Mouse (Mus musculus) heart, postnatal 36 days (tissue): Measurements from ENCODE around the gene Cyp2d34. TPM values are rescaled to one million over a fixed set of nuclear protein-coding genes. Genes with fewer than 3 reads are reported as not detected.

Experiments used
- DNase-seq, 2 experiments: peaks; one replicate each; pipeline ENCODE4 v3.0.0; 2021 to 2022
- intact Hi-C: fragments of 180-260 bp; cut with DNase I; formaldehyde crosslinking; loops from one replicate; pipeline ENCODE4 v1.15.1; 2025
- microRNA-seq, 2 experiments: library from miRNA; unstranded; fragments of <30 nt; microRNA quantifications; one replicate each; pipeline ENCODE4 v1.2.0; 2021; ENCODE audit warnings: borderline number of aligned reads in 2 of 2
- total RNA-seq, 2 experiments: library from RNA; stranded (reverse); gene quantifications; 2 replicates each; pipeline ENCODE4 v1.2.3; 2021

Cyp2d34 gene
- not detected for total RNA-seq

DNA sequence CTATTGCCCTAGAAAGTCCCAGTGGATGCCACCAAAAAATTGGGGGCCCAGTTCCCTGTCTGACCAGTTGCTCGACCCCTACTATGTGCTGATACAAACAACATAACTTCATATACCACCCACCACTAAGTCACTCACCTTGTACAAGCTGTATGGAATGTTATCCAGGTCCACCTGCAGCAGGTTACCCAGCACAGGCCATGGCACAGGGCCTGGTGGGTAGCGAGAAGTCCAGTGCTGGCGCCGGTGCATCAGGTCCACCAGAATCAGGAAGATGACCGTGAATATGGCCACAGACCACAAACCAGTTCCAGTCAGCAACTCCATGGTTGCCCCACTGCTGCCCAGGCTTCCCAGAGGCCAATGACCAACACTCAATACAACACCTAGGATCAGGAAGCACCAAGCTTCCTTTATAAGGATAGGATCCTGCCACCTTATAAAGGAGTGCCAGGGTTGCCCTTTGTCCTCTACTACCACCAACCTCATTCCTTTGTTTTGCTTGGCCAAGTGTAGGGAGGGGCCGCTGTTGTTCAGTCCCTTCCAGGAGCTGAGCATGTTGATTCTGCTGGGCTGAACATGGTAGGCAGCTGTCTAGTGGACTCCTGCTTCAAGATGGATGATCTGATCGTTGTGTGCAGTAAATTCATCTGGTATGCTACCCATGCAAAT is at the start of gene Cyp2d34:
Gene Cyp2d34, minus strand, starts transcription at position 416 of the 672 bp plus-strand sequence.
- no peak for DNase-seq
- intact Hi-C loops, result no loop called here

DNA sequence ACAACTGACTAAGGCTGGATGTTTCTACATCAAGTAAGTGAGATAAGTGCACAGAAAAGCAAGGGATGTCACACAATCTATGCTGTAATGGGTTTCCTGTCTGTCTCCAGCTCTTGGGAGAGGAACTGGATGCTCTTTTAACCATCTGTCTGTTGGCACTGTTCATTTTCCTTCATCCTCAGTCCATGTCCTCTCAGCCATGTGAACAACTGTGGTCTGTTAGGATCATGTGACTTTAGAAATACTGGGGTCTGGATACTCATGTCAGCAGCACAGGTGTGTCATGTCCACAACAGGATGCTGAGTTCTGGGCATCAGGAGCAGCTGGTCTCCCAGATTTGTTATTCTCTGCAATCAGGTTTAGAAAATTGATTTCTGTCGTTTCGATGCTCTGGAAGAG is 35.6 kb upstream of the Cyp2d34 start:
- no peak for DNase-seq
- intact Hi-C loops, result no loop called here

DNA sequence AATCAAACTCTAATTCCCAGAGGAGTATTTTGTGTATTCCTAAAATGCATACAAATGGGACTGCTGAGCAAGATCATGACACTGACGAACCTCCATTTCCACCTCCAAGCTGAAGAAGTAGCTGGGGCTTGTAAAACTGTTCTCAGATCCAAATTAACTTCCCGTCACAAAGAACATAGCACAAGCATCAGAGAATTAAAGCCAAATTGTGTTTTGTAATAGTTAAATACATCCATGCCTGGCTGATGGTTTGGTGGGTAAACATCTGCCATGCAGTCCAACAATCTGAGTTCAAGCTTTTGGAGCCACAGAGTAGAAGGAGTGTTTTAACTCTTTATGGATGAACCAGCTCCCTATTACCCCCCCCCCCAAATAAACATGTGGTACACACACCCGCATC is 23.6 kb upstream of the Cyp2d34 start:
- no peak for DNase-seq
- intact Hi-C loops, result no loop called here

DNA sequence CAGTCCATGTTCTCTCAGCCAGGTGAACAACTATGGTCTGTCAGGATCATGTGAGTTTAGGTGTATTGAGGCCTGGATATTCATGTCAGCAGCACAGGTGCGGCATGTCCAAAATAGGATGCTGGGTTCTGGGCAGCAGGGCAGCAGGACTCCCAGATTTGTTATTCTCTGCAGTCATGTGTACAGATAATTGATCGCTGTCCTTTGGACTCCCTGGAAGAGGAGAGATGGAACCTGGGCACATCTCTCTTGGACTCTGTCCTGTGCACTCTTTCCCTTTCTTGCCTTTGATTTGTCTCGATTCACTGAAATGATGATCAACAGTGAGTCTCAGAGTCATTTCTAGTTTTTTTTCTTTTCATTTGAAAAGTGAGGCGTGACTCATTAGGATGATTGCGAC is 23.0 kb upstream of the Cyp2d34 start:
- intact Hi-C loops, result no loop called here
- DNase-seq, result no peak

DNA sequence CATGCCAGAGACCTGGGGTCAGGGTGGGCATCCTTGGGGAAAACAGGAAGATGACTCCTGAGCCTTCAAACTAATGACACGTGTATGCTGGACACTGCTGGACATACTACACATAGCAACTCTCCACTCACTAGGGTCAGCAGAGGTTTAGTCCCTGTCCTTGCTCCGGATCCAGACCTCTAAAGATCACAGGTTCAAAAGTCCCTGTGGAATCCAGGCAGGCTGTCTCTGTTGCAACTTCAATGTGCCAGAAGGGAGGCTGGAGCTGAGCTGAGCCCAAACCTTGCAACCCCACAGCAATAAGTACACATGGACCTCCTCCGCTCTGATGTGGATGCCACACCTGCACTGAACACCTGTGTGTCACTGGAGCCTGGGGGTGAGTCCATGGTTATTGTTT is 22.0 kb upstream of the Cyp2d34 start:
- intact Hi-C loops, result no loop called here
- DNase-seq, result no peak

DNA sequence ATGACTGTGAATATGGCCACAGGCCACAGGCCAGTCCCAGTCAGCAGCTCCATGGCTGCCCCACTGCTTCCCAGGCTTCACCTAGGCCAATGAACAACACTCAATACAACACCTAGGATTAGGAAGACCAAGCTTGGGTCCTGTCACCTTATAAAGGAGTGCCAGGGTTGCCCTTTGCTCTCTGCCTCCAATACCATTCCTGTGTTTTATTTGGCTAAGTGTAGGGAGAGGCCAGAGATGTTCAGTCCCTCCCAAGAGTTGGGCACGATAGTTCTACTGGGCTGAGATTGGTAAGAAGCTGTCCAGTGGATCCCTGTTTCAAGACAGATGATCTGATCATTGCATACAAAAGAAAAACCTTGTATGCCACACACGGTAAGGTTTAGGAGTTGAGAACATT is 21.2 kb upstream of the Cyp2d34 start:
- no peak for DNase-seq
- intact Hi-C loops, result no loop called here

DNA sequence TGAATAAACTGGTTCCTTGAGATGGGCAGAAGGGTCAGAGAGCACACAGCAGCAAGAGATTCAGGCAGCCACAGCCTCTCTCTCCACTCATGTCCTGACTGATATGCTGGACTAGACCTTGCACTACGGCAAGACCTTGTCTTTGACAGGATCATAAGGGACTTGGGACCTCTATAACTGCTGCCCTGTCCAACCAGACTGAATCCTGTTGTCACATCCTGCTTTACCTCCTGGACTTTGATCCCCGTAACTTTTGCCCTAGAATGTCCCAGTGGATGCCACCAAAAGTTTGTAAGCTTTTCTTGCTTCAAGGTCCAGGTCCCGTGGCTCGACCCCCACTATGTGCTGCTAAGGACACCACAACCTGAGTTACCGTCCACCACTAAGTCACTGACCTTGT is 20.6 kb upstream of the Cyp2d34 start:
- intact Hi-C loops, result no loop called here
- no peak for DNase-seq

DNA sequence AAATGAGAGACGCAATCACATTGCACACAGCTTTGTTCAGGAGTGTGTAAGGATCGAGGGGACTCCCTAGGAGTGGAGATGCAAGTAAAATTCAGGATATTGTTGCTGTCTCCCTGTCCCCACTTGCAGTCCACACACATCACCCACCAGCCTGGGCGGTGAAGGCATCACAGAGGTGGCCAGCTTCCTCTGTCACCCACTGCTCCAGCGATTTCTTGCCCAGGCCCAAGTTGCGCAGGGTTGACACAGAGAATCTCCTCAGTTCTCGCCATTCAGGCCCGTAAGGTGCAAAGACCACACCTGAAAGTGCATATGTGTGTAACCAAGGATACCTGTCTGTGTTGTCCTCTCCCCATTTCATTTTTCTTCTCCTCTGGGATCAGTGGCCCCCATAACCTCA is 19.5 kb upstream of the Cyp2d34 start:
- intact Hi-C loops, result no loop called here
- DNase-seq, result no peak

DNA sequence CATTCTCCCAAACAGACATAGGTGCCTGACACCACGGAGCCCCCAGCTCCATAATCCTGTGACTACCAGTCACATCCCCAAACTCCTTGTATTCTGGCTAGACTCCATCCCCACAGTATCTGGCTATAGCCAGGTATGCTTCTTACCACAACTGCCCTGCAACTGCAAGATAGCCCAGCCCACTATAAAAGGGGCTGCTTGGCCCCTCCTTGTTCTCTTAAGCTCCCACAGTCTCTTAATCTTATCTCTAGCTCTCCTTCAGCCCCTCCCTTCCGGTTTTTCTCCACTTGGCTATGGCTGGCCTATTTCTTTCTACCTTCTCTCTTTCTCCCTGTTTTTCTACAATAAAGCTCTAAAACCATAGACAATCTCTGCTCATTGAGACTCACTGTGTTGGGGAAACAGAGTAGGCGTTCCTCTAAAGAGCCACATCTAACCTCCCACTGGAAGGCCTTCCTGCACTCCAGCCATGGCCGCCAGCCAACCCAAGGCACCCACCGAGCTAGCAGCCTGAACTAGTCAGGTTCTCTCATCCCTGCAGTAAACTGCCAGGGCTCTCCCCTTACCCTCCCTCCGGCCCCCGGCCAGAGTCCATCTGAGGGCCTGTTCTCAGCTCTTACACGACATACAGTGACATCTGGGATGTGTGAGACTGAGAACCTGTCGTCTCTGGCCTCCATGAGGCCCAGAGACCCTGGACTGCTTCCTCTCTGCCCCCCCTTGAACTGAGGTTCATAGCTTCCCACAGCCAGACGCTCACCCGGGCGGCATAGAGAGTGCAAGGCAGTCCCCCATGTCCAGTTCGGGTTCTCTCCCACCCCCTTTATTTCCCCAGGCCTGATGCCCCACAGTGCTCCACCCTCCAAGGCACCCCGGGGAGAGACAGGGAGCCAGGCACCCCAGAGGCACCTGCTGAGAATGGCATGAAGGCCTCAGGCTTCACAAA is 16.7 kb upstream of the Cyp2d34 start:
- DNase-seq, result no peak
- intact Hi-C loops, result no loop called here

DNA sequence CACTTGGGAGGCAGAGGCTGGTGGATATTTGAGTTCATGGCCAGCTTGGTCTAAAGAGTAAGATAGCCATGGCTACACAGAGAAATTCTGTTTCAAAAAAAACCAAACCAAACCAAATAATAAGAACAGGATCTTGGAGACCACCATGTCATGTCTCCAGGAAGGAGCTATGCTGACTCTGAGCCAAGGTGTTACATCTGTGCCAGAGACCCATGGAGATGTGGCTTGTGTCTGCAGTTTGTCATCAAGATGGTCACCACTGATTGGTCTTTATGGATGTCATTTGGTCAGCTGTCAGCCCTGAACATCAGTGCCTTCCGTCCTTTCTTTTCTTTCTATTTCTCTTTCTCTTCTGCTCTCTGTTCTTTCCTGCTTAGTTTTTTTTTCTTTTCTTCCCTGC is 14.2 kb upstream of the Cyp2d34 start:
- DNase-seq, result no peak
- intact Hi-C loops, result no loop called here

DNA sequence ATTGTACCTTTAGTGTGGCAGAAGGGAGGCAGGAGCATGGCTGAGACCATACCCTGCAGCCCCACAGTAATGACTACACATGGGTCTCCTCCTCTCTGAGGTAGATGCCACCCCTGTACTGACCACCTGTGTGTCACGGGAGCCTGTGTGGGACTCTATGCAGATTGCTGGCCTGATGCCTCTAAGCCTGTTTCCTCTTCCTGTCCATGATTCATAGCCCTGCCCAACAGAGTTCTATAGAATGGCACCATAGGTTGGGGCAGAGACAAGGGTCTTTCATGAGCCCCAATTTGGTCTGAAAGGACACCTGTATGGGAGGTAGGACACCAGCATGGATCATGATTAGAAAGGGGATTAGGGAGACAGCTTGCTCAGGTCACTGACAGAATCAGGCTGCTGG is 1.2 kb upstream of the Cyp2d34 start:
- intact Hi-C loops, result no loop called here
- no peak for DNase-seq

DNA sequence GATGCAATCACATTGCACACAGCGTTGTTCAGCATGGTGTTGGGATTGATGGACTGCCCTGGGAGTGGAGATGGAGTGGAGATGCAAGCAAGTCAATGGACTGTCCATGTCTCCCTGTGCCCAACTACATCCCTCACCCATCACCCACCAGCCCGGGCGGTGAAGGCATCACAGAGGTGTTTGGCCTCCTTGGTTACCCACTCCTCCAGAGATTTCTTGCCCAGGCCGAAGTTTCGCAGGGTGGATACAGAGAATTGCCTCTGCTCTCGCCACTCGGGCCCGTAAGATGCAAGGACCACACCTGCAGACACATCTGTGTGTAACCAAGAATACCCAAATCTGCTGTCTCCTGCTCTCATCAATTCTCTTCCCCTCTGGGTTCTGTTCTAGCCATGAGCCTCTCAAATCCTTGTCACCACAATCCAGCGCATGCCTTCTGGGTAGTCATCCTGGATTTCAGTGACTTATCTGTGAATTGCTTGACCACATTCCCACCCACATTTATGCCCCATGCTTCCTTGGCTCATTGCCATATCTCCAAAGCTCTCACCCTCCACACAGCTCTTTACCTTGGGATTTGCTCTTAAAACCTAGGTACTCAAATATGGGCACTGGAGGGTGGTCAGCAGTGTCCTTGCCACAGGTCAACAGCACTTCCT is 2.3 kb downstream of the Cyp2d34 start:
- intact Hi-C loops, result no loop called here
- DNase-seq, result no peak

DNA sequence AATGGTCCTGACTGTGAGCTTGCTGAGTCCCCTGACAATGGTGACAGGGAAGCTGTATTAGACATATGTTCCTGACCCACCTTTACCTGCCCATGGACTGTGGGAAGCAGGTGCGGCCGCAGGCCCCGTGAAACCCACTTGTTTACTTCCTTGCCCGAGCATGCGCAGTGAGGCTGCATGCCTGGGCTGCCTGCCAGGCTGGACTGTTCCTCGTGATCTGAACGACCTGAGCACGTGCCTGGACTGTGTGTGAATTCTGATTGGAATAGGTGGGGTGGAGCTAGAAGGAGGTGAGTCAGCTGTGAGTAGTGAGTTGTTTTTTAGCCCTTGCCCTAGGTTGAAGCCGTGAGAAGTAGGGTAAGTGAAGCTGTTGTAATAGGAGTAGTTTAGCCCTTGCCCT is 38.1 kb downstream of the Cyp2d34 start:
- no peak for DNase-seq
- intact Hi-C loops, result no loop called here

DNA sequence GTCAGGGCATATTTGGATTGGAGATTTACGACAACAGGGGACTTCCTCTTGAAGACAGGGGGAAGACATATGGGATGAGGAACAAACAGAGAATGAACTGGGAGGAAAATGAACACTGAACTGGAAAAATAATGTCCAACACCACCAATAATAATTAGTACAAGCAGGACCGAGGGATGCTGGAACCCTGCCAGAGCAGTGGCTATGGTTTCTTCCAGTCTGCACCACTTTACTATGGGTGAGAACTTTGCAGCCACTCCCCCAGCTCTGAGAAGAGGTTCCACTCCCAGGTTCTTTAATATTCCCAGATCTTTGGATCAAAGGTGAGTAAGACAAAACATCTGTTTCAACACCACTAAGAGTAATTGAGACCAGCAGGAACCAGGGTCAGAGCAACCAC is 41.7 kb downstream of the Cyp2d34 start:
- intact Hi-C loops, result no loop called here
- no peak for DNase-seq

DNA sequence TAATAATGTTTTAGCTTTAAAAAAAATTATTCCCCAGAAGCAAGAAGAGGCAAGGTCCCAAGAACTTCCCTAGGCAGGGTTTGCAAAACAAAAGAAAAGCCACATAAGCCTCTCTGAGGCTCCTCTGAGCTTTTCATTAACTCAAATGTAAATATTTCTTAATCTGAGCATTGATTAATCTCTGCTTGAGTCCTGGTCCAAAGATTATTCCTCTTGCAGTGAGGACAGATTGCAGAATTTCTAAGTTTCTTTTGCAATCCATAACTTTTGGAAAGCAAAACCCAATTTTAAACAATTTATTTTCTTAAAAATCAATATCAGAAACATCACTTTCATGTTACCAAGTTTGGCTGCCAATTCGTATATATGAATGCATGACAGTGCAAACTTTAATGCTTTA is 47.9 kb downstream of the Cyp2d34 start:
- no peak for DNase-seq
- intact Hi-C loops, result no loop called here

Small RNA genes lying within 50 kb of the gene (microRNA-seq; reads per million reads assigned to microRNA genes)
- 0 reads per million in 2 experiments for gene Gm27463
- 0 reads per million in 2 experiments for gene Gm27742

Other genes starting within 250 kb of the Cyp2d34 start
- gene Cyp2d22, start 240.7 kb downstream of the Cyp2d34 start, total RNA-seq, result 10 to 100 TPM; 25.6 to 25.8 TPM
- under 1 TPM; 0.22 to 0.36 TPM for gene Cyp2d11, start 226.9 kb downstream of the Cyp2d34 start, total RNA-seq
- gene Cyp2d10, start 213.8 kb downstream of the Cyp2d34 start, total RNA-seq, result not detected
- gene Cyp2d9, start 187.5 kb downstream of the Cyp2d34 start, total RNA-seq, result not detected
- not detected for gene Cyp2d12, start 65.9 kb downstream of the Cyp2d34 start, total RNA-seq
- gene Cyp2d40, start 143.2 kb upstream of the Cyp2d34 start, total RNA-seq, result not detected
- not detected for gene Cyp2d26, start 173.3 kb upstream of the Cyp2d34 start, total RNA-seq